Mouse (Mus musculus) left cerebral cortex, adult 2 months (tissue): ENCODE data around the gene Fblim1. TPM values are rescaled to one million over a fixed set of nuclear protein-coding genes. Genes with fewer than 3 reads are reported as not detected.
A peak's percentile ranks its signal among the peaks of the same experiment; 100 is the strongest.

Experiments
- DNase-seq, 2 experiments: peaks; one replicate each; pipeline ENCODE4 v3.0.0; 2021 to 2022; ENCODE audit warnings: low spot score in 2 of 2, mixed read lengths in 1 of 2; ENCODE audit errors: extremely low spot score in 1 of 2
- H3K27ac ChIP-seq: fragments of 200-600 bp; 2 replicates; pipeline ENCODE4 v1.8.1; 2022
- H3K4me3 ChIP-seq: fragments of 200-600 bp; 2 replicates; pipeline ENCODE4 v1.8.1; 2022
- CTCF ChIP-seq: fragments of 200-600 bp; IDR thresholded peaks from 2 replicates; pipeline ENCODE4 v1.8.1; 2022; ENCODE audit warnings: antibody characterized with exemption, mild to moderate bottlenecking, moderate library complexity
- intact Hi-C: fragments of 180-260 bp; cut with DNase I; formaldehyde crosslinking; loops from one replicate; pipeline ENCODE4 v1.15.1; 2025
- total RNA-seq, 2 experiments: library from RNA; stranded (reverse); gene quantifications; 2 replicates each; pipeline ENCODE4 v1.2.3; 2021

Gene Fblim1
- total RNA-seq, 2 experiments from 2014 or later = 0.75 to 1.1 TPM

- no peak for TF ChIP-seq CTCF
- no peak within 1 kb of the TSS for H3K4me3 ChIP-seq
- H3K27ac ChIP-seq = no peak within 1 kb of the TSS
- no peak for DNase-seq
- intact Hi-C loops = no loop called here
These were observed 17.8 kb upstream of the Fblim1 start, which contains the start of gene Slc25a34 for GRCm38 (mm10) chr4:141623666-141624065. Slc25a34 (minus strand) TSS chr4:141623821.

- intact Hi-C loops = no loop called here
- DNase-seq = no peak
- no peak overlapping the region for H3K4me3 ChIP-seq
- no peak overlapping the region for H3K27ac ChIP-seq
- TF ChIP-seq CTCF = no peak
These were observed 17.1 kb upstream of the Fblim1 start for GRCm38 (mm10) chr4:141623037-141623436.

GRCm38 (mm10) chr4:141622580-141622979, 16.7 kb upstream of the Fblim1 start:
- TF ChIP-seq CTCF = no peak
- intact Hi-C loops = no loop called here
- no peak overlapping the region for H3K4me3 ChIP-seq
- no peak for DNase-seq
- no peak overlapping the region for H3K27ac ChIP-seq

GRCm38 (mm10) chr4:141622091-141622490, 16.2 kb upstream of the Fblim1 start:
- no peak for TF ChIP-seq CTCF
- intact Hi-C loops = no loop called here
- Histone ChIP-seq H3K27ac (no peak overlapping the region), H3K4me3 (no peak overlapping the region)
- no peak for DNase-seq

GRCm38 (mm10) chr4:141621297-141621696, 15.4 kb upstream of the Fblim1 start:
- DNase-seq = no peak
- Histone ChIP-seq H3K27ac (no peak overlapping the region), H3K4me3 (no peak overlapping the region)
- intact Hi-C loops = no loop called here
- no peak for TF ChIP-seq CTCF

- DNase-seq = no peak
- TF ChIP-seq CTCF = no peak
- no peak overlapping the region for H3K27ac ChIP-seq
- no peak overlapping the region for H3K4me3 ChIP-seq
- intact Hi-C loops = loop anchor here (2.0 kb wide), 1 partner anchor 233 kb away; no protein-coding TSS in a partner anchor
These were observed 13.5 kb upstream of the Fblim1 start for GRCm38 (mm10) chr4:141619299-141619883.

GRCm38 (mm10) chr4:141618565-141619243, 12.8 kb upstream of the Fblim1 start, which contains the start of gene Tmem82:
Tmem82 (minus strand) TSS chr4:141618633.
- no peak for DNase-seq
- H3K4me3 ChIP-seq = no peak within 1 kb of the TSS
- H3K27ac ChIP-seq = no peak within 1 kb of the TSS
- intact Hi-C loops = loop anchor here (2.0 kb wide), 1 partner anchor 234 kb away; no protein-coding TSS in a partner anchor
- TF ChIP-seq CTCF = peak; percentile 58

- no peak for DNase-seq
- intact Hi-C loops = loop anchor here (2.0 kb wide), 1 partner anchor 235 kb away; no protein-coding TSS in a partner anchor
- no peak for TF ChIP-seq CTCF
- H3K4me3 ChIP-seq = no peak overlapping the region
- no peak overlapping the region for H3K27ac ChIP-seq
These were observed 12.1 kb upstream of the Fblim1 start for GRCm38 (mm10) chr4:141617863-141618564.

GRCm38 (mm10) chr4:141617299-141617698, 11.4 kb upstream of the Fblim1 start:
- DNase-seq = peak; percentile 52 to 58
- TF ChIP-seq CTCF = peak; percentile 48
- H3K4me3 ChIP-seq = no peak overlapping the region
- no peak overlapping the region for H3K27ac ChIP-seq
- intact Hi-C loops = no loop called here

- no peak overlapping the region for H3K4me3 ChIP-seq
- no peak for TF ChIP-seq CTCF
- DNase-seq = no peak
- no peak overlapping the region for H3K27ac ChIP-seq
- intact Hi-C loops = no loop called here
These were observed 10.9 kb upstream of the Fblim1 start for GRCm38 (mm10) chr4:141616811-141617210.

- no peak for TF ChIP-seq CTCF
- intact Hi-C loops = no loop called here
These were observed 9.1 kb upstream of the Fblim1 start for GRCm38 (mm10) chr4:141614946-141615345.

GRCm38 (mm10) chr4:141609538-141609937, 3.6 kb upstream of the Fblim1 start:
- intact Hi-C loops = no loop called here
- DNase-seq = no peak
- H3K27ac ChIP-seq = no peak overlapping the region
- no peak overlapping the region for H3K4me3 ChIP-seq
- TF ChIP-seq CTCF = no peak

More at GRCm38 (mm10) chr4:141614946-141615345, 9.1 kb upstream of the Fblim1 start:
- DNase-seq = no peak
- Histone ChIP-seq H3K27ac (no peak overlapping the region), H3K4me3 (no peak overlapping the region)
